Mouse (Mus musculus) lung, embryonic 14.5 days (tissue): ENCODE results near the gene Gps2. TPM values are rescaled to one million over a fixed set of nuclear protein-coding genes. Genes with fewer than 3 reads are reported as not detected.

ENCODE experiments used
- ATAC-seq: fragments of 200-750 bp; cut with Nextera tagmentation; 2 replicates; pipeline ENCODE4 v1.8.0; 2017; ENCODE audit warnings: mild to moderate bottlenecking, moderate TSS enrichment, moderate library complexity; ENCODE audit not compliant: insufficient read depth
- DNase-seq: peaks from one replicate; pipeline ENCODE4 v3.0.0-alpha.2; 2015
- H3K27ac ChIP-seq: fragments of 300-500 bp; sonication (generic); 2 replicates; pipeline ENCODE4 v1.5.1; 2014; ENCODE audit warnings: low read depth, mild to moderate bottlenecking, moderate library complexity
- H3K27me3 ChIP-seq: fragments of 300-500 bp; sonication (generic); 2 replicates; pipeline ENCODE4 v1.6.1; 2014; ENCODE audit warnings: low read length, control low read depth; ENCODE audit not compliant: insufficient read depth
- H3K36me3 ChIP-seq: fragments of 300-500 bp; sonication (generic); 2 replicates; pipeline ENCODE4 v1.6.1; 2014; ENCODE audit warnings: control low read depth; ENCODE audit not compliant: insufficient read depth
- H3K4me1 ChIP-seq: fragments of 300-500 bp; sonication (generic); 2 replicates; pipeline ENCODE4 v1.6.1; 2014; ENCODE audit warnings: antibody characterized with exemption, control low read depth; ENCODE audit not compliant: insufficient read depth
- H3K4me2 ChIP-seq: fragments of 300-500 bp; sonication (generic); 2 replicates; pipeline ENCODE4 v1.6.1; 2014; ENCODE audit warnings: mild to moderate bottlenecking
- H3K4me3 ChIP-seq: fragments of 300-500 bp; sonication (generic); 2 replicates; pipeline ENCODE4 v1.5.1; 2014; ENCODE audit warnings: low read depth, low read length
- H3K9ac ChIP-seq: fragments of 300-500 bp; sonication (generic); 2 replicates; pipeline ENCODE4 v1.6.1; 2014
- H3K9me3 ChIP-seq: fragments of 300-500 bp; sonication (generic); 2 replicates; pipeline ENCODE4 v1.6.1; 2016; ENCODE audit warnings: low read depth, low read length, control low read depth
- CTCF ChIP-seq: IDR thresholded peaks from 2 replicates; pipeline ENCODE4 v1.5.1; 2016; ENCODE audit warnings: antibody characterized with exemption, low read depth
- WGBS: fragments of 180-500 bp; shearing (Covaris S2); extraction: QIAGEN DNeasy Blood & Tissue Kit; methylation state at CpG from one replicate; pipeline ENCODE4 v1.1.7; 2014; 5-methylcytosine and 5-hydroxymethylcytosine counted together
- polyA plus RNA-seq: library from polyadenylated mRNA; unstranded; fragments of >200 nt; fragmentation: Nextera tagmentation; extraction: Ambion mirVana; gene quantifications from 2 replicates; pipeline ENCODE4 v1.2.1, GENCODE M21; 2014

Gene Gps2
- polyA plus RNA-seq, 1 experiment from 2014 or later: 78.6 TPM

- ATAC-seq: no peak
- H3K4me3 ChIP-seq: no peak overlapping the region
- H3K4me1 ChIP-seq: peaks cover 6% of the 10 kb centered on the region; the same call in 1 of the 2 replicates
- H3K27ac ChIP-seq: no peak overlapping the region
- 28% methylated on average over 4 of the region's 4 CpGs for WGBS
- H3K9me3 ChIP-seq: no peaks in the 10 kb centered on the region
- no peak overlapping the region for H3K9ac ChIP-seq
- H3K27me3 ChIP-seq: peaks cover 28% of the 10 kb centered on the region
- H3K4me2 ChIP-seq: peak overlapping the region; percentile 99; the same call in 1 of the 2 replicates
- DNase-seq: no peak
- TF ChIP-seq CTCF: no peak
- 0 out of 2 replicates have a peak, but pooled peaks cover 5% of the 10 kb centered on the region for H3K36me3 ChIP-seq
These were observed 23.7 kb downstream of the Gps2 start for GRCm38 (mm10) chr11:69937385-69937784.

- peaks cover 6% of the 10 kb centered on the region; the same call in 1 of the 2 replicates for H3K4me1 ChIP-seq
- H3K9ac ChIP-seq: no peak overlapping the region
- no peak for TF ChIP-seq CTCF
- DNase-seq (no peak), ATAC-seq (no peak)
- H3K27me3 ChIP-seq: peaks cover 28% of the 10 kb centered on the region
- no peak overlapping the region for H3K4me3 ChIP-seq
- peaks cover 9% of the 10 kb centered on the region; the same call in 1 of the 2 replicates for H3K36me3 ChIP-seq
- no peak overlapping the region for H3K4me2 ChIP-seq
- 73% methylated on average over 5 of the region's 5 CpGs for WGBS
- no peaks in the 10 kb centered on the region for H3K9me3 ChIP-seq
- H3K27ac ChIP-seq: no peak overlapping the region
These were observed 24.1 kb downstream of the Gps2 start for GRCm38 (mm10) chr11:69937834-69938233.

- Histone ChIP-seq H3K27me3 (peaks cover 28% of the 10 kb centered on the region), H3K27ac (no peak overlapping the region), H3K9ac (no peak overlapping the region), H3K4me2 (no peak overlapping the region), H3K4me1 (peaks cover 6% of the 10 kb centered on the region; the same call in 1 of the 2 replicates), H3K36me3 (peaks cover 12% of the 10 kb centered on the region; the same call in 1 of the 2 replicates), H3K9me3 (no peaks in the 10 kb centered on the region), H3K4me3 (no peak overlapping the region)
- no peak for ATAC-seq
- 26% methylated on average over 9 of the region's 9 CpGs for WGBS
- TF ChIP-seq CTCF: no peak
- DNase-seq: no peak
These were observed 24.8 kb downstream of the Gps2 start for GRCm38 (mm10) chr11:69938401-69938979.

- Histone ChIP-seq H3K4me1 (peaks cover 6% of the 10 kb centered on the region; the same call in 1 of the 2 replicates), H3K4me3 (no peak overlapping the region), H3K9ac (no peak overlapping the region), H3K27me3 (peaks cover 28% of the 10 kb centered on the region), H3K27ac (no peak overlapping the region), H3K9me3 (no peaks in the 10 kb centered on the region), H3K36me3 (peaks cover 17% of the 10 kb centered on the region; the same call in 1 of the 2 replicates), H3K4me2 (no peak overlapping the region)
- WGBS: 59% methylated on average over 5 of the region's 5 CpGs
- DNase-seq (no peak), ATAC-seq (no peak)
- no peak for TF ChIP-seq CTCF
These were observed 25.5 kb downstream of the Gps2 start for GRCm38 (mm10) chr11:69939181-69939580.

- H3K4me2 ChIP-seq: no peak overlapping the region
- H3K27ac ChIP-seq: no peak overlapping the region
- no peak for DNase-seq
- H3K27me3 ChIP-seq: peaks cover 26% of the 10 kb centered on the region
- H3K36me3 ChIP-seq: peaks cover 23% of the 10 kb centered on the region; the same call in 1 of the 2 replicates
- TF ChIP-seq CTCF: no peak
- H3K4me1 ChIP-seq: peaks cover 6% of the 10 kb centered on the region; the same call in 1 of the 2 replicates
- no peaks in the 10 kb centered on the region for H3K9me3 ChIP-seq
- H3K9ac ChIP-seq: no peak overlapping the region
- 88% methylated on average over 17 of the region's 17 CpGs for WGBS
- H3K4me3 ChIP-seq: no peak overlapping the region
- ATAC-seq: no peak
These were observed 26.0 kb downstream of the Gps2 start for GRCm38 (mm10) chr11:69939731-69940130.

- peaks cover 14% of the 10 kb centered on the region for H3K27me3 ChIP-seq
- no peak overlapping the region for H3K4me2 ChIP-seq
- H3K36me3 ChIP-seq: peaks cover 34% of the 10 kb centered on the region; the same call in 1 of the 2 replicates
- ATAC-seq (no peak), DNase-seq (no peak)
- 56% methylated on average over 4 of the region's 4 CpGs for WGBS
- H3K27ac ChIP-seq: no peak overlapping the region
- H3K9ac ChIP-seq: no peak overlapping the region
- H3K4me1 ChIP-seq: peaks cover 10% of the 10 kb centered on the region; the same call in 1 of the 2 replicates
- H3K4me3 ChIP-seq: no peak overlapping the region
- no peaks in the 10 kb centered on the region for H3K9me3 ChIP-seq
- no peak for TF ChIP-seq CTCF
These were observed 27.3 kb downstream of the Gps2 start for GRCm38 (mm10) chr11:69940962-69941361.

GRCm38 (mm10) chr11:69945216-69945615 lies 31.5 kb downstream of the Gps2 start:
- 62% methylated on average over 13 of the region's 13 CpGs for WGBS
- DNase-seq (no peak), ATAC-seq (no peak)
- no peaks in the 10 kb centered on the region for H3K9me3 ChIP-seq
- peaks cover 13% of the 10 kb centered on the region; the same call in 1 of the 2 replicates for H3K4me1 ChIP-seq
- no peaks in the 10 kb centered on the region for H3K27me3 ChIP-seq
- no peak overlapping the region for H3K9ac ChIP-seq
- no peak overlapping the region for H3K4me3 ChIP-seq
- H3K36me3 ChIP-seq: peaks cover 34% of the 10 kb centered on the region; the same call in 1 of the 2 replicates
- 0 out of 2 replicates have a peak overlapping the region, but pooled peaks have one; percentile 20 for H3K4me2 ChIP-seq
- no peak for TF ChIP-seq CTCF
- H3K27ac ChIP-seq: no peak overlapping the region
